Mouse (Mus musculus) embryonic facial prominence, embryonic 10.5 days (tissue): ENCODE measurements at regions not wholly inside any gene's neighbourhood (a gene's known extent, or its start where the extent isn't known, plus 50 kb on each side); places are given as distances from the start of the nearest gene placed in this dataset.

Source experiments
- DNase-seq: peaks from one replicate; pipeline ENCODE4 v3.0.0-alpha.2; 2017; ENCODE audit warnings: low spot score
- H3K27ac ChIP-seq: fragments of 300-500 bp; sonication (generic); replicated peaks from 2 replicates; pipeline ENCODE4 v1.5.1; 2016; ENCODE audit warnings: mild to moderate bottlenecking
- H3K27me3 ChIP-seq: fragments of 300-500 bp; sonication (generic); replicated peaks from 2 replicates; pipeline ENCODE4 v1.6.1; 2016; ENCODE audit warnings: low read depth, mild to moderate bottlenecking; ENCODE audit not compliant: poor library complexity, severe bottlenecking
- H3K36me3 ChIP-seq: fragments of 300-500 bp; sonication (generic); replicated peaks from 2 replicates; pipeline ENCODE4 v1.6.1; 2016; ENCODE audit warnings: mild to moderate bottlenecking, moderate library complexity
- H3K4me1 ChIP-seq: fragments of 300-500 bp; sonication (generic); 2 replicates; pipeline ENCODE4 v1.6.1; 2016
- H3K4me3 ChIP-seq: fragments of 300-500 bp; sonication (generic); 2 replicates; pipeline ENCODE4 v1.5.1; 2016; ENCODE audit warnings: mild to moderate bottlenecking, moderate library complexity
- H3K9me3 ChIP-seq: fragments of 300-500 bp; sonication (generic); 2 replicates; pipeline ENCODE4 v1.6.1; 2016; ENCODE audit warnings: mild to moderate bottlenecking
- WGBS: fragments of 180-500 bp; shearing (Covaris S2); methylation state at CpG from one replicate; pipeline ENCODE4 v1.1.7; 2016; 5-methylcytosine and 5-hydroxymethylcytosine counted together

DNA sequence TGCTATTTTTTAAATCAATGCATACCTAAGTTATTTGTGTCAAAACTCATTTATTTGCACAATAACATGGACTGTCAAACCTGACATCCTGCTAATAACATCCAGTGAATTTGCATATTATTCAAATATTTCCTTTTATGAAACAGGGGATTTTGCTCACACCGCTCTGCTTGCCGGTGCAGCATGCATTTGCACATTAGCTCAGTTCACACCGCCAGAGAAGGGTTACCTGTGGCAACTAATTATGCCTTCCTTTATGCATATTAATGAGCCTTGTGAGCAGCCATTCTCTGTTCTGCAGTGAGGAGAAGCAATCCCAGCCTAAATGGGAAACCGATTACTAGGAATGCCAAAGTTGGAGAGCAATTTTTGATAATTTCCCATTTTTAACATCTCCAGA is 141.9 kb downstream of the Arrdc4 start:
- WGBS, result 84% methylated on average over 4 of the region's 4 CpGs
- Histone ChIP-seq H3K27me3 (no peaks in the 10 kb centered on the region), H3K4me1 (no peaks in the 10 kb centered on the region), H3K27ac (no peak overlapping the region), H3K9me3 (no peaks in the 10 kb centered on the region), H3K36me3 (no peaks in the 10 kb centered on the region), H3K4me3 (no peak overlapping the region)
- DNase-seq, result no peak

DNA sequence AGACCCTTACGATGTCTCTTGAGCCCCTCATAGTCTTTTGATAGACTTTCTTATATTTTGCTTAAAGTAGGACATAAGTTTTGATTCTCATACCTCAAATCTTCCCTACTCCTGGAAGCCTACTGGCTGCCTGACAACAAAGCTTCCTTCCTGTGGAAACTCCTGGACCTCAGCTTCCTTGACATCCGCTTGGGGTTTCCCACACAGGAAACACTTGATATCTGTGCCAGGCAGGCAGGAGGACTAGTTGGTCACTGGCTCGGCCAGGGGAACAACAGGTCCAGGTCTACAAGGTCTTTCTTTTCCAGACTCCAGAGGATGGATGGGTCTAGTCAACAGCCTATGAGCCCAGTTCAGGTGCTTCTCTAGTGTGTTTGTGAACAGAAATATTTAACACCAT is 142.8 kb downstream of the Arrdc4 start:
- Histone ChIP-seq H3K36me3 (no peaks in the 10 kb centered on the region), H3K4me1 (no peaks in the 10 kb centered on the region), H3K27me3 (no peaks in the 10 kb centered on the region), H3K9me3 (no peaks in the 10 kb centered on the region), H3K4me3 (no peak overlapping the region), H3K27ac (no peak overlapping the region)
- 85% methylated on average over 3 of the region's 3 CpGs for WGBS
- DNase-seq, result no peak

DNA sequence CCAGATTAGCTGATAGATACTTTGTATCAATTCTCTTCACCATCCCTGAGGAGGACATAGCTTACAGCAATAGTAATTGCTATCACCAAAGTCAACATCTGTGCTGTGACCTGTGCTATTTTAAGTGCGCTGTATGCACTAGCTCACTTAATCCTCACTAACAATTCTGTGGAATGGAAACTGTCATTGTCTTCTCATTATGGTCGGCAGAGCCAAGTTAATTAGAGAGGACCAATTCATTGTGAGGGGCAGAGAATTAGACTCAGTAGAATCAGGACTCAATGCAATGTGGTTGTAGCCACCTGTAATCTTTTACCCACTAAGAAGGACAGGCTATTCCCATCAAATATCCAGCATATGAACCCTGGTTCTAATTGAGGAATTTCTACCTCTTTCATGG is 145.3 kb downstream of the Arrdc4 start:
- Histone ChIP-seq H3K27me3 (0 out of 2 replicates have a peak, but pooled peaks cover 2% of the 10 kb centered on the region), H3K4me1 (no peaks in the 10 kb centered on the region), H3K27ac (no peak overlapping the region), H3K36me3 (no peaks in the 10 kb centered on the region), H3K9me3 (no peaks in the 10 kb centered on the region), H3K4me3 (no peak overlapping the region)
- no peak for DNase-seq
- 59% methylated on average over 2 of the region's 2 CpGs for WGBS

DNA sequence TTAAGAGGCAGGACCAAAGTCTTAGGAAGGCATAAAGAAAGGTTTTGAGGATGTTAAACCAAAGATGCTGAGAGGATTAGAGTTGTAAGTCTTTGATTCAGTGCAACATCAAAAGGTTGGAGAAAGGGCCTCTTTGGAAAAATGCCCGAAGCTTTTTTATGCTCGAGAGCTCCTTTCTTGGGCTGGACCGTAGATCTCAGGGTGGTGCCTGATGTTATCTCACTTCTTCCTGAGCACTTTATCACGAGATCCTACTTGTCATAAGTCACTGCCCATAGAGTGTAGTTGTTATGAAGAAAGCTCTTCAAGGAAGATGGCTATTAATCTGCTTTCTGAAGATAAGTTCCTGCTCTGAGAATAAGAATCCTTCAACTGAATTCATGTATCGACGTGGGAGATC is 147.0 kb downstream of the Arrdc4 start:
- no peaks in the 10 kb centered on the region for H3K36me3 ChIP-seq
- H3K4me1 ChIP-seq, result no peaks in the 10 kb centered on the region
- DNase-seq, result no peak
- H3K27ac ChIP-seq, result no peak overlapping the region
- 71% methylated on average over 6 of the region's 6 CpGs for WGBS
- H3K9me3 ChIP-seq, result no peaks in the 10 kb centered on the region
- H3K27me3 ChIP-seq, result 0 out of 2 replicates have a peak, but pooled peaks cover 3% of the 10 kb centered on the region
- H3K4me3 ChIP-seq, result no peak overlapping the region

DNA sequence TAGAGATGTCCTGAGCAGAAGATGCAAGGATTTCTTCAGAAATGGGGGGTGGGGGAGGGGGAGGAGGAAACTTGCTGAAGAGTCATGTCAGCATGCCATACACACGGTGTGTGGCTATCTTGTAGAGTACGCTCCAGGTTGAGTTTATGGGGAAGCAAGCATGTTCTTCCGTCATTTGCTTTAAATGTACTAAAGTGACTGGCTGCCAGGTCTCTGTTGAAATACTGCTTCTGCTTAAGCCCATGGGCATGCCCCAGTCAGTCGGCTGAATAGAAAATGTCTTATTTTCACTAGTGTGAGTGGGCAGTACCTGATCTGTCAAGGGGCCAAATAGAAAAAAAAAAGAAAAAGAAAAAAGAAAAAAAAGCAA is 155.0 kb downstream of the Arrdc4 start:
- Histone ChIP-seq H3K36me3 (no peaks in the 10 kb centered on the region), H3K4me1 (peaks cover 19% of the 10 kb centered on the region), H3K9me3 (no peaks in the 10 kb centered on the region), H3K27ac (no peak overlapping the region), H3K4me3 (no peak overlapping the region), H3K27me3 (peaks cover 16% of the 10 kb centered on the region; the same call in 1 of the 2 replicates)
- DNase-seq, result no peak
- WGBS, result 79% methylated on average over 4 of the region's 4 CpGs

DNA sequence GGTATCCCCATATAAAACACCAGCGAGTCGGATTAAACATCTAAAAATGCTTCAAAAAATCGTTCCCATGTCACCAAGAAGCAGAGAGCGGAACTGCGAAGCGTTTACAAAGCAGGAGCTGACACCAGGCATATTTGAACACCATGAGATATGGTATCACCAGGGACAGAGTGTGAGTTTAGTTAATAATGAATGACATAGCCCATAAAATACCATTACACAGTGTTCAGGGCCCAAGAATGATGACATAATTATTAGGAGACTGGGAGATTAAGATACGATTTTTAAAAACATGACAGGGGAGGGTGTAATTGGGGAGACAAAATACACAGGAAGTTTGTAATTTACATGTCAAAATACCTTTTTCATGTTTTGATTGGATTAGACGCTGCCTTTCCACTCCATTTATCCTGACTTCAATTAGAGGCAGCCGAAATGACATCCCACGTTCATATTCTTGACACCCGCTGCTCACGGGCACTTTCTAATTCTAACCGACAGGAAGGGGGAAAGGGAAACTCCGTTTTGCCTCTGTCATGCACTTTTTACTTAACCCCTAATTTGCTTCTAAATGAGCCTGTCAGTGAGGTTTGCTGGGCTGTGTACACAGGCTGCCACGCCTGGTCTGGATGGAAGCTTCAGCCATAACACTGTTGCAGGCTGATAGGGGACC is 155.6 kb downstream of the Arrdc4 start:
- 53% methylated on average over 15 of the region's 15 CpGs for WGBS
- H3K27ac ChIP-seq, result no peak overlapping the region
- peaks cover 13% of the 10 kb centered on the region; the same call in 1 of the 2 replicates for H3K27me3 ChIP-seq
- no peaks in the 10 kb centered on the region for H3K36me3 ChIP-seq
- peak; percentile 33 for DNase-seq
- H3K4me1 ChIP-seq, result peaks cover 19% of the 10 kb centered on the region
- no peak overlapping the region for H3K4me3 ChIP-seq
- no peaks in the 10 kb centered on the region for H3K9me3 ChIP-seq

DNA sequence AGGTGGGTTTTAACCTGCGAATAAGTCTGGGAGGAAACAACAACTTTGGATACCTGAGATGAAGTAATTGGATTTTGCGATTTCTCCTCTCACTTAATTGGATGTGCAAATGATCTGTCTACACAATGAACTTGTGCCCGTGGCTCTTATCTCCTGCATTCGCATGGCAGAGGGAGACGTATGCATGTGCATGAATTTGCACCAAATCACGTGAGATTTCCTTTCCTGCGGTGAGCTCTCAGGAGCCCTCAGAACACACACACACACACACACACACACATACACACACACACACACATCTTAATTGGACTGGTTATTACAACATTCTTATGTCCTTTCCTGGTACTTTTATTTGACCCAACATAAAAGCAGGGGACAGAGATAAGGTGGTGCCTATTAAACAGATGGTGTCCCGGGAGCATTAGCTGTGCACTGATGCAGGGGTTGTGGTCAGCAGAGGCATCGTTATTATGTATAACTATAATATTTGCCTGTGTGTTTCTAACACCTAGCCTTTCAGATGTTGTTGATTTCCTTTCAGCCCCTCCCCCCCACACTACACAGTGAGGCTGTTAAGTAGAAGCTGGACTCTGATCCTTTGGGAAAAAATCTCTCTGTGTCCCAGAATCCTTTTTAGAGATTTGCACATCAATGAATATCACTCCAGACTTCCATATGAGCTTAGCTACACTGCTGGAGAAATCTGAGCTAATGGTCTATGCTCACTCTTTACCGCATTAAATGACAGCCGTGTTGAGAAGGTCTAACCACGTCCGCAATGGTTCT is 166.3 kb downstream of the Arrdc4 start:
- Histone ChIP-seq H3K27ac (no peak overlapping the region), H3K4me1 (no peaks in the 10 kb centered on the region), H3K36me3 (no peaks in the 10 kb centered on the region), H3K4me3 (no peak overlapping the region), H3K27me3 (peaks cover 24% of the 10 kb centered on the region), H3K9me3 (no peaks in the 10 kb centered on the region)
- no peak for DNase-seq
- 90% methylated on average over 13 of the region's 13 CpGs for WGBS

DNA sequence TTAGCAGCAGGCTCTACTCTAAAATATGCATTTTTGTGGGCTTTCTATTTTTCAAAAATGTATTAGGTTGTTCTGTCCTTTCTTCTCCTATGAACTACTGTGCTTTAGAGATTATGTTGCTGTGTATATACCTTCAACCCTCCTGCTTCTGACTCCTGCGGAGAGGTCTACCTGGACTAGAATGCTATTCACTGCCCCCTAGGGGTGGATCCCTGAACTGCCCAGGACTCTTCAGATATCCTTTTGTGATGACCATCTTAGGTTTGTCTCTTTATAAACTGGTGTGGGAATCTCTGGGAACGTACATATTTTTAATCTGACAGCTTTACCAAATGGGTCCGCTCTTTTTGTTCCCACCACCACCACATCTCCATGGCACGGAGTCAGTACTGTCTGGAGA is 168.4 kb downstream of the Arrdc4 start:
- Histone ChIP-seq H3K36me3 (no peaks in the 10 kb centered on the region), H3K4me1 (no peaks in the 10 kb centered on the region), H3K4me3 (no peak overlapping the region), H3K9me3 (no peaks in the 10 kb centered on the region), H3K27me3 (peaks cover 28% of the 10 kb centered on the region), H3K27ac (no peak overlapping the region)
- DNase-seq, result peak; percentile 69
- 43% methylated on average over 4 of the region's 4 CpGs for WGBS

DNA sequence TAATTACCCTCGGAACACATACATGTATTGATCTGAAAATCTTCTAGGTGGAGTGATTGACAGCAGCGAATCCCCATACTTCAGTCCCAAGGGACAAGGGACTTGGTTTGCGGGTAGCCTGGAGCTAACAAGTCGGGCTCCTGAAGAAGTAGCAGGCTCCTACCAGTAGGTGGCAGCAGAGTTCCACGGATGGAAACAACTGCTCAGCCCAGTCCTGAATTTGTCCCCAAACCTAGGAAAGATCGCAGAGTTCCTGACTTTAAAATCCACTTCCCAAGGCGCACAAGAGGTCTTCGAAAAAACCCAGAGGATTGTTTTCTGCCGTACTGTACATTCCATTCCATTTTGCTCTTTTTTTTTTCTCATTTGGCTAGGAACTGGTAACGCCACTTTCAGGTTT is 169.4 kb downstream of the Arrdc4 start:
- H3K4me3 ChIP-seq, result no peak overlapping the region
- no peaks in the 10 kb centered on the region for H3K4me1 ChIP-seq
- H3K27me3 ChIP-seq, result peaks cover 28% of the 10 kb centered on the region
- no peak overlapping the region for H3K27ac ChIP-seq
- DNase-seq, result peak; percentile 86
- H3K9me3 ChIP-seq, result no peaks in the 10 kb centered on the region
- WGBS, result 15% methylated on average over 10 of the region's 10 CpGs
- H3K36me3 ChIP-seq, result no peaks in the 10 kb centered on the region

DNA sequence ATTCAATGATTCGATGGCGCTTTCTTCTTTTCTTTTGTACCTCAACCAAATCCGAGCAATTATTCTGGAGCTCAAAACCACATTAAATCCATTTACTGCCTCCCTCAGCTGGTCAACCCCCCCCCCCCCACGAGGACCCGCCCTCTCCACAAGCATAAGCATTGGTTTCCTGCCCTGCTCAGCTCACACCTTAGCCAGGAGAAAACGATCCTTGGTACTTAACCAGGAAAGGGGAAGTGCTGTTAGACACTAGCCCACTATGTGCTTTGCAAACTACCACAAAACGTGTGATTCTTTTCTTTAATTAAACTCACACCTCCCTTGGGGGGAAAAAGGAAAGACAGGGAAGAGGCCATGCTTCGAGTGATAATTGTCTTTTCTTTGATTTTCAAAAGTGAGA is 169.8 kb downstream of the Arrdc4 start:
- H3K4me1 ChIP-seq, result no peaks in the 10 kb centered on the region
- 49% methylated on average over 8 of the region's 8 CpGs for WGBS
- peaks cover 28% of the 10 kb centered on the region for H3K27me3 ChIP-seq
- no peak for DNase-seq
- no peaks in the 10 kb centered on the region for H3K9me3 ChIP-seq
- H3K4me3 ChIP-seq, result no peak overlapping the region
- no peaks in the 10 kb centered on the region for H3K36me3 ChIP-seq
- no peak overlapping the region for H3K27ac ChIP-seq

DNA sequence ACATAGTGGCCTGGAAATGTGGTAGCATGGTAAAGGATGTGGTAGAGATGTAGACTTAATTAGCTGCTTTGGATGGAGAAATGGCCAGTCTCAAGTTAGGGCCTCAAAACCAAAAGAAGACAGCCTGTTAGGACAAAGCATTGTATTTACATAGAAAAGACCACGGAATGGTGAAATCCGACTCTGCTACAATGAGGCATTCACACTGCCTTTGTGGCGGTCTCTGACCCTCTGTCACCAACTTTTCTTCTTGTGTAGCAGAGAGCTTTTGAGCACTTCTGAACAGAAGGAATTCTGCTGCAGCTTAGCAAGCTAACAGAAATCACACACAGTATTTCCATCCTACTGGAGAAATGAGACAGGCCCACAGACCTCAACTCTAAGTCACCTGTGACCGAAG is 177.7 kb downstream of the Arrdc4 start:
- H3K27me3 ChIP-seq, result no peaks in the 10 kb centered on the region
- no peak overlapping the region for H3K4me3 ChIP-seq
- H3K9me3 ChIP-seq, result 0 out of 2 replicates have a peak, but pooled peaks cover 4% of the 10 kb centered on the region
- DNase-seq, result no peak
- 0 out of 2 replicates have a peak overlapping the region, but pooled peaks have one; percentile 19 for H3K27ac ChIP-seq
- 32% methylated on average over 4 of the region's 4 CpGs for WGBS
- H3K4me1 ChIP-seq, result peaks cover 15% of the 10 kb centered on the region
- no peaks in the 10 kb centered on the region for H3K36me3 ChIP-seq

DNA sequence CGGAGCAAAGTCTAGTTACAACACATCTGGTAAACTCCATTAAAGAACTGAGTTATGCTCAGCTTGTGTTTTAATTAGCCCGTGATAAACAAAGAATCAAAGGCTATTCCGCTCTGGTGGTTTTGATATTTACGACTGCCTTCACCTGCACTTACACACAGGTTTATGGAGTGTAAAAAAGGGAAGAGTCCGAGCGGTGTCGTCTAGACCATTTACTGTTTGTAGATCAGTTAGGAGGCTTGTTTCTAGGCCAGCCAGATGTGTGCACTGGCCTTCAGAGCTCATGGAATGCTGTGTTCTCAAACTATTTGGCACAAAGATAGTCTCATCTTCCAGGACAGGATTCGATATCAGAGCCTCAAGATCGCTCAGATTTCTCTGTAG is 180.9 kb downstream of the Arrdc4 start:
- no peaks in the 10 kb centered on the region for H3K27me3 ChIP-seq
- 92% methylated on average over 9 of the region's 9 CpGs for WGBS
- no peak overlapping the region for H3K27ac ChIP-seq
- DNase-seq, result no peak
- no peaks in the 10 kb centered on the region for H3K36me3 ChIP-seq
- 0 out of 2 replicates have a peak, but pooled peaks cover 4% of the 10 kb centered on the region for H3K9me3 ChIP-seq
- H3K4me1 ChIP-seq, result peaks cover 15% of the 10 kb centered on the region
- H3K4me3 ChIP-seq, result no peak overlapping the region
